Mouse (Mus musculus) heart, embryonic 11.5 days (tissue): ENCODE data around the gene Supt4a. TPM values are rescaled to one million over a fixed set of nuclear protein-coding genes. Genes with fewer than 3 reads are reported as not detected.

Experiments
- ATAC-seq: fragments of 200-750 bp; cut with Nextera tagmentation; replicated peaks from 2 replicates; pipeline ENCODE4 v1.8.0; 2017; ENCODE audit warnings: moderate library complexity; ENCODE audit not compliant: insufficient number of reproducible peaks, low FRiP score, low TSS enrichment
- H3K27ac ChIP-seq: fragments of 300-500 bp; sonication (generic); 2 replicates; pipeline ENCODE4 v1.5.1; 2014; ENCODE audit warnings: mild to moderate bottlenecking, low read depth, low read length
- H3K27me3 ChIP-seq: fragments of 300-500 bp; sonication (generic); 2 replicates; pipeline ENCODE4 v1.6.1; 2014; ENCODE audit warnings: mild to moderate bottlenecking, low read length, mixed read lengths; ENCODE audit not compliant: control insufficient read depth, insufficient read depth
- H3K36me3 ChIP-seq: fragments of 300-500 bp; sonication (generic); 2 replicates; pipeline ENCODE4 v1.6.1; 2014; ENCODE audit warnings: mild to moderate bottlenecking, low read length, moderate library complexity, mixed read lengths; ENCODE audit not compliant: control insufficient read depth, insufficient read depth
- H3K4me1 ChIP-seq: fragments of 300-500 bp; sonication (generic); 2 replicates; pipeline ENCODE4 v1.6.1; 2014; ENCODE audit warnings: low read length; ENCODE audit not compliant: control insufficient read depth, insufficient read depth
- H3K4me2 ChIP-seq: fragments of 300-500 bp; sonication (generic); 2 replicates; pipeline ENCODE4 v1.6.1; 2014; ENCODE audit warnings: mild to moderate bottlenecking, moderate library complexity
- H3K4me3 ChIP-seq: fragments of 300-500 bp; sonication (generic); 2 replicates; pipeline ENCODE4 v1.5.1; 2014; ENCODE audit warnings: low read depth, low read length
- H3K9ac ChIP-seq: fragments of 300-500 bp; sonication (generic); 2 replicates; pipeline ENCODE4 v1.6.1; 2014; ENCODE audit warnings: mild to moderate bottlenecking, low read depth, low read length, moderate library complexity
- H3K9me3 ChIP-seq: fragments of 300-500 bp; sonication (generic); replicated peaks from 2 replicates; pipeline ENCODE4 v1.6.1; 2016; ENCODE audit warnings: low read length; ENCODE audit not compliant: control insufficient read depth
- WGBS: fragments of 180-500 bp; shearing (Covaris S2); extraction: QIAGEN DNeasy Blood & Tissue Kit; methylation state at CpG from one replicate; pipeline ENCODE4 v1.1.7; 2014; ENCODE audit not compliant: insufficient replicate concordance; 5-methylcytosine and 5-hydroxymethylcytosine counted together
- polyA plus RNA-seq: library from polyadenylated mRNA; unstranded; fragments of >200 nt; fragmentation: Nextera tagmentation; extraction: Ambion mirVana; gene quantifications from 2 replicates; pipeline ENCODE4 v1.2.1, GENCODE M21; 2014

Gene Supt4a
- polyA plus RNA-seq, 1 experiment from 2014 or later: 120 TPM

- H3K4me2 ChIP-seq: peak overlapping the region; percentile 49
- peak overlapping the region; percentile 44; the same call in 1 of the 2 replicates for H3K9ac ChIP-seq
- peak; percentile 11; the same call in 1 of the 2 replicates for ATAC-seq
- no peaks in the 10 kb centered on the region for H3K9me3 ChIP-seq
- H3K27ac ChIP-seq: peak overlapping the region; percentile 92
- H3K4me3 ChIP-seq: no peak overlapping the region
- H3K27me3 ChIP-seq: no peaks in the 10 kb centered on the region
- WGBS: 57% methylated on average over 18 of the region's 18 CpGs
- peaks cover 26% of the 10 kb centered on the region for H3K4me1 ChIP-seq
- H3K36me3 ChIP-seq: no peaks in the 10 kb centered on the region
Measured at GRCm38 (mm10) chr11:87728850-87729592, 8.3 kb upstream of the Supt4a start.

DNA sequence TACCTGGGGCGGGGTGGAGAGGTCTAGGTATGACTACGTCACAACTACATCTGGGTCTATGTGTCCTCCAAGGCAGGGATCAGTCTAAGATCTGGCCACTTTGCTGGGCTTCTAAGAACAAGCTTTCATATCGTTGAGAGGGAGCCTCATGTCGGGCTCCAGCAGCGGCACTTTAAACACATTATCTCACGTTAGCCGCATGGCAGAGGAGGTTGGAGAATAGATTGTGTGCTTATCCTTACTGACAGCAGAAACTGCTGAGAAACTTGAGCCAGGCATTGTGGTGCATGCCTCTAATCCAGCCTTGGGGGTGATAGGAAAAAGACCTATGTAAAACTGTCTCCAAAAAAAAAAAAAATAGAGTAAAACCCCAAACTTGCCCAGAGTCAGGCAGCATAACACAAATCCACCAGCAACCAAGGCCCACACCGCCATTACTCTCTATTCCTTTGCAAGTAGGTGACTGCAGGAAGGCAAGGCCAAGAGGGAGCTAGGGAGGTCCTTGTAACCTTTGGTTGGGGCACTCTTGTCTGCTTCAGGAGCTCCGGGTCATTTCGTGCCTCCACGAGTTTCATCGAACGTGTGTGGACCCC lies 7.7 kb upstream of the Supt4a start:
- H3K27ac ChIP-seq: peak overlapping the region; percentile 92
- no peaks in the 10 kb centered on the region for H3K36me3 ChIP-seq
- H3K9ac ChIP-seq: peak overlapping the region; percentile 44; the same call in 1 of the 2 replicates
- H3K4me1 ChIP-seq: peaks cover 26% of the 10 kb centered on the region
- no peaks in the 10 kb centered on the region for H3K9me3 ChIP-seq
- WGBS: 62% methylated on average over 13 of the region's 13 CpGs
- peak; percentile 41 for ATAC-seq
- H3K4me3 ChIP-seq: no peak overlapping the region
- H3K27me3 ChIP-seq: no peaks in the 10 kb centered on the region
- H3K4me2 ChIP-seq: peak overlapping the region; percentile 49

- 63% methylated on average over 10 of the region's 10 CpGs for WGBS
- Histone ChIP-seq H3K4me1 (peaks cover 23% of the 10 kb centered on the region), H3K27ac (no peak overlapping the region), H3K4me2 (peak overlapping the region; percentile 22), H3K36me3 (no peaks in the 10 kb centered on the region), H3K4me3 (no peak overlapping the region), H3K9ac (no peak overlapping the region), H3K9me3 (no peaks in the 10 kb centered on the region), H3K27me3 (no peaks in the 10 kb centered on the region)
- ATAC-seq: no peak
Measured at GRCm38 (mm10) chr11:87730652-87731310, 6.6 kb upstream of the Supt4a start.

GRCm38 (mm10) chr11:87734346-87734745 lies 3.0 kb upstream of the Supt4a start:
- Histone ChIP-seq H3K4me3 (no peak overlapping the region), H3K36me3 (no peaks in the 10 kb centered on the region), H3K27ac (no peak overlapping the region), H3K9me3 (no peaks in the 10 kb centered on the region), H3K9ac (0 out of 2 replicates have a peak overlapping the region, but pooled peaks have one; percentile 50), H3K4me2 (peak overlapping the region; percentile 55), H3K4me1 (peaks cover 11% of the 10 kb centered on the region), H3K27me3 (no peaks in the 10 kb centered on the region)
- 46% methylated on average over 5 of the region's 5 CpGs for WGBS
- ATAC-seq: no peak

GRCm38 (mm10) chr11:87735691-87736090 lies 1.7 kb upstream of the Supt4a start:
- Histone ChIP-seq H3K9ac (peak overlapping the region; percentile 80; the same call in 1 of the 2 replicates), H3K27ac (peak overlapping the region; percentile 82), H3K36me3 (0 out of 2 replicates have a peak, but pooled peaks cover 2% of the 10 kb centered on the region), H3K9me3 (no peaks in the 10 kb centered on the region), H3K4me3 (no peak overlapping the region), H3K4me1 (peaks cover 11% of the 10 kb centered on the region; the same call in 1 of the 2 replicates), H3K27me3 (no peaks in the 10 kb centered on the region), H3K4me2 (peak overlapping the region; percentile 77)
- no peak for ATAC-seq
- 49% methylated on average over 6 of the region's 6 CpGs for WGBS

- peak; percentile 81; the same call in 1 of the 2 replicates for ATAC-seq
- H3K4me3 ChIP-seq: peak overlapping the region; percentile 83
- H3K27me3 ChIP-seq: no peaks in the 10 kb centered on the region
- no peaks in the 10 kb centered on the region for H3K9me3 ChIP-seq
- H3K36me3 ChIP-seq: 0 out of 2 replicates have a peak, but pooled peaks cover 2% of the 10 kb centered on the region
- peak overlapping the region; percentile 82 for H3K27ac ChIP-seq
- 2% methylated on average over 31 of the region's 31 CpGs for WGBS
- H3K4me2 ChIP-seq: peak overlapping the region; percentile 77
- peak overlapping the region; percentile 80 for H3K9ac ChIP-seq
- peaks cover 11% of the 10 kb centered on the region; the same call in 1 of the 2 replicates for H3K4me1 ChIP-seq
Measured at GRCm38 (mm10) chr11:87736647-87737134, 661 bp upstream of the Supt4a start.

GRCm38 (mm10) chr11:87743691-87744090 lies 6.3 kb downstream of the Supt4a start:
- H3K9ac ChIP-seq: no peak overlapping the region
- no peak overlapping the region for H3K27ac ChIP-seq
- no peak overlapping the region for H3K4me2 ChIP-seq
- 88% methylated on average over 3 of the region's 3 CpGs for WGBS
- H3K4me3 ChIP-seq: no peak overlapping the region
- no peaks in the 10 kb centered on the region for H3K27me3 ChIP-seq
- no peak for ATAC-seq
- H3K36me3 ChIP-seq: peaks cover 9% of the 10 kb centered on the region; the same call in 1 of the 2 replicates
- H3K4me1 ChIP-seq: no peaks in the 10 kb centered on the region
- H3K9me3 ChIP-seq: no peaks in the 10 kb centered on the region

DNA sequence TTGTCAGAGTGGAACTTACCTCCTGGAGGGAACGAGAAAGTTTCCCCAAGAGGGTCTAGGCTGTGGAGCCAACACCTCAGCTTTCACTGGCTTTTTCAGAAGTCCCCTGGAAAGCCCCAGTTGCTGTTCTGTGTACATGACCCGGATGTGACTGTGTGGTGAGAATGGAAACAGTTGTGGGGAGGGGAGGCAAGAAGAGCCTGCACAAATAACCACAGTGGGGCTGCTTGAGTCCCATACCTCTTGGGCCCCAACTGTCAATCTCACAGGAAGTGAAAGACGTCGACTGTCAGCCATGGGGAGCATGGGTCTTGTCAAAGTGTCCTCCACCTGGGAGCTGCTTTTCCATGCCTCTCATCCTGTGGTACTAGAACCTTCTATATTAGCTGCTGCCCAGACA lies 7.6 kb downstream of the Supt4a start:
- WGBS: 74% methylated on average over 4 of the region's 4 CpGs
- Histone ChIP-seq H3K27me3 (no peaks in the 10 kb centered on the region), H3K4me3 (no peak overlapping the region), H3K27ac (no peak overlapping the region), H3K4me1 (no peaks in the 10 kb centered on the region), H3K9ac (no peak overlapping the region), H3K9me3 (no peaks in the 10 kb centered on the region), H3K4me2 (no peak overlapping the region), H3K36me3 (peaks cover 7% of the 10 kb centered on the region; the same call in 1 of the 2 replicates)
- ATAC-seq: no peak
